ENCODE assay signal across 9 mouse cellular contexts in genomic region chr7:98784369-98784931, GRCm38 (mm10). TPM values are rescaled to one million over a fixed set of nuclear protein-coding genes. Genes with fewer than 3 reads are reported as not detected.
DNase-seq lines count a peak whose midpoint lies in the region; ATAC-seq and TF ChIP-seq lines count a peak whose summit lies in the region.
"Had no signal": no experiment of that assay in that cellular context is flagged by ENCODE, and none has a peak within 500 bp of the region (broad histone marks: within the 10 kb centered on the region; RNA-seq: fewer than 3 reads in every experiment).

No protein-coding gene starts in this region.

- H3K4me3 ChIP-seq in hindbrain, embryonic 15.5 days = no peak overlapping the region
- no peak overlapping the region for H3K4me3 ChIP-seq in midbrain, postnatal 0 days (ENCODE audit: low read depth, low read length)

- peak overlapping the region; percentile 7; the same call in 1 of the 2 replicates for H3K4me2 ChIP-seq in hindbrain, embryonic 15.5 days
- no peak overlapping the region for H3K4me2 ChIP-seq in midbrain, postnatal 0 days (ENCODE audit: low read depth, low read length, poor library complexity, severe bottlenecking)

- H3K9ac ChIP-seq in hindbrain, embryonic 15.5 days = no peak overlapping the region
- H3K9ac ChIP-seq in midbrain, postnatal 0 days (replicated peaks; ENCODE audit: low read length, poor library complexity, severe bottlenecking) = peak overlapping the region; percentile 13; the same call in 1 of the 2 replicates

- no peak for ATAC-seq in hindbrain, embryonic 15.5 days (ENCODE audit: low FRiP score, low read depth)
- ATAC-seq in midbrain, postnatal 0 days (ENCODE audit: low FRiP score) = no peak
- no peak for ATAC-seq in monocyte, adult 5-6 weeks (replicated peaks; ENCODE audit: insufficient number of reproducible peaks, low FRiP score, low TSS enrichment, poor library complexity, severe bottlenecking)

- H3K27me3 ChIP-seq in hindbrain, embryonic 15.5 days = no peaks in the 10 kb centered on the region
- H3K27me3 ChIP-seq in midbrain, postnatal 0 days (ENCODE audit: insufficient read depth, low read length) = no peaks in the 10 kb centered on the region

- H3K36me3 ChIP-seq in hindbrain, embryonic 15.5 days = no peaks in the 10 kb centered on the region
- no peaks in the 10 kb centered on the region for H3K36me3 ChIP-seq in midbrain, postnatal 0 days (ENCODE audit: insufficient read depth, low read length)

- peaks cover 18% of the 10 kb centered on the region for H3K4me1 ChIP-seq in hindbrain, embryonic 15.5 days (replicated peaks)
- peaks cover 12% of the 10 kb centered on the region; the same call in 1 of the 2 replicates for H3K4me1 ChIP-seq in midbrain, postnatal 0 days (ENCODE audit: insufficient read depth, low read length)

- 36% methylated on average over 15 of the region's 15 CpGs for WGBS in hindbrain, embryonic 15.5 days
- WGBS in midbrain, postnatal 0 days = 42% methylated on average over 15 of the region's 15 CpGs

- H3K27ac ChIP-seq in hindbrain, embryonic 15.5 days (replicated peaks) = peak overlapping the region; percentile 66
- H3K27ac ChIP-seq in midbrain, postnatal 0 days (ENCODE audit: low read depth, low read length) = peak overlapping the region; percentile 21; the same call in 1 of the 2 replicates

- no peak for TF ChIP-seq CTCF in midbrain, postnatal 0 days (IDR thresholded peaks at IDR 0.05)

- DNase-seq in kidney, postnatal 14 days = peak; percentile 17
- DNase-seq in kidney, adult 9 months = no peak
- DNase-seq in forelimb bud, embryonic 11.5 days (ENCODE audit: low read depth, low spot score) = peak; percentile 79
- DNase-seq in midbrain, postnatal 0 days (ENCODE audit: low spot score) = no peak
- DNase-seq in frontal cortex, postnatal 25 days (ENCODE audit: low spot score in 2 of 2) = no peak
- DNase-seq in right cerebral cortex, postnatal 25 days = no peak

- no peaks in the 10 kb centered on the region for H3K9me3 ChIP-seq in hindbrain, embryonic 15.5 days
- no peaks in the 10 kb centered on the region for H3K9me3 ChIP-seq in midbrain, postnatal 0 days (ENCODE audit: low read length)

RNA-seq across cellular contexts. Expression of gene Wnt11, which starts 50.5 kb away (rescaled TPM):
- 1.2 and 1.9 TPM in 2 replicates for polyA plus RNA-seq in hindbrain, embryonic 15.5 days (2015; fragmentation: Nextera tagmentation; extraction: Ambion mirVana)
- 3.2 and 3.7 TPM in 2 replicates for total RNA-seq in midbrain, postnatal 0 days (2014; rRNA removed)
- 1.8 and 1.9 TPM in 2 replicates for polyA plus RNA-seq in midbrain, postnatal 0 days (2015; fragmentation: Nextera tagmentation; extraction: Ambion mirVana)
- total RNA-seq in monocyte, adult 5-6 weeks (2017) = 0.39 to 9.2 TPM (median 6.3 TPM) in 3 replicates
- total RNA-seq: MEL had no signal

Comparison
In these comparisons a context has a peak if more than half of its experiments do, and no peak if none do; other contexts are left out.
1. DNase-seq: peak in kidney, postnatal 14 days (single experiment) and forelimb bud, embryonic 11.5 days (single experiment); none in kidney, adult 9 months (single experiment), midbrain, postnatal 0 days (single experiment), frontal cortex, postnatal 25 days (0 of 2) and right cerebral cortex, postnatal 25 days (single experiment).